8 mouse cellular contexts compared by ENCODE assay signal in genomic region chr9:69455391-69455790, GRCm38 (mm10). TPM values are rescaled to one million over a fixed set of nuclear protein-coding genes. Genes with fewer than 3 reads are reported as not detected.
DNase-seq lines count a peak whose midpoint lies in the region; ATAC-seq and TF ChIP-seq lines count a peak whose summit lies in the region.

No protein-coding gene starts in this region.

- no peak for TF ChIP-seq CTCF in midbrain, postnatal 0 days (IDR thresholded peaks at IDR 0.05)

- no peaks in the 10 kb centered on the region for H3K9me3 ChIP-seq in midbrain, postnatal 0 days (ENCODE audit: low read length)
- no peaks in the 10 kb centered on the region for H3K9me3 ChIP-seq in midbrain, embryonic 11.5 days (ENCODE audit: control insufficient read depth, low read length)
- no peaks in the 10 kb centered on the region for H3K9me3 ChIP-seq in embryonic facial prominence, embryonic 12.5 days
- no peaks in the 10 kb centered on the region for H3K9me3 ChIP-seq in kidney, embryonic 15.5 days (replicated peaks)

- no peak overlapping the region for H3K4me3 ChIP-seq in midbrain, postnatal 0 days (ENCODE audit: low read depth, low read length)
- H3K4me3 ChIP-seq in midbrain, embryonic 11.5 days (ENCODE audit: low read depth, low read length) = no peak overlapping the region
- H3K4me3 ChIP-seq in embryonic facial prominence, embryonic 12.5 days = peak overlapping the region; percentile 65
- H3K4me3 ChIP-seq in kidney, embryonic 15.5 days (replicated peaks) = peak overlapping the region; percentile 67
- peak overlapping the region; percentile 74 for H3K4me3 ChIP-seq in macrophage (ENCODE audit: inconsistent target)

- peak overlapping the region; percentile 7; the same call in 1 of the 2 replicates for H3K4me2 ChIP-seq in midbrain, postnatal 0 days (ENCODE audit: low read depth, low read length, poor library complexity, severe bottlenecking)
- no peak overlapping the region for H3K4me2 ChIP-seq in midbrain, embryonic 11.5 days
- H3K4me2 ChIP-seq in embryonic facial prominence, embryonic 12.5 days (replicated peaks) = peak overlapping the region; percentile 77
- peak overlapping the region; percentile 77 for H3K4me2 ChIP-seq in kidney, embryonic 15.5 days

- H3K79me2 ChIP-seq in macrophage (ENCODE audit: inconsistent target) = peaks cover 65% of the 10 kb centered on the region

- 69% methylated on average over 4 of the region's 4 CpGs for WGBS in midbrain, postnatal 0 days
- 79% methylated on average over 4 of the region's 4 CpGs for WGBS in midbrain, embryonic 11.5 days
- WGBS in embryonic facial prominence, embryonic 12.5 days = 63% methylated on average over 4 of the region's 4 CpGs
- WGBS in kidney, embryonic 15.5 days = 36% methylated on average over 4 of the region's 4 CpGs
- WGBS in macrophage (ENCODE audit: missing documents) = 34% methylated on average over 4 of the region's 4 CpGs

- peaks cover 14% of the 10 kb centered on the region for H3K27me3 ChIP-seq in midbrain, postnatal 0 days (ENCODE audit: insufficient read depth, low read length)
- peaks cover 17% of the 10 kb centered on the region for H3K27me3 ChIP-seq in midbrain, embryonic 11.5 days (ENCODE audit: control insufficient read depth, insufficient read depth, low read length)
- no peaks in the 10 kb centered on the region for H3K27me3 ChIP-seq in embryonic facial prominence, embryonic 12.5 days
- no peaks in the 10 kb centered on the region for H3K27me3 ChIP-seq in kidney, embryonic 15.5 days

- no peak overlapping the region for H3K27ac ChIP-seq in midbrain, postnatal 0 days (ENCODE audit: low read depth, low read length)
- no peak overlapping the region for H3K27ac ChIP-seq in midbrain, embryonic 11.5 days (ENCODE audit: low read depth, low read length)
- H3K27ac ChIP-seq in embryonic facial prominence, embryonic 12.5 days = peak overlapping the region; percentile 86
- peak overlapping the region; percentile 95 for H3K27ac ChIP-seq in kidney, embryonic 15.5 days
- peak overlapping the region; percentile 88 for H3K27ac ChIP-seq in macrophage

- H3K36me3 ChIP-seq in midbrain, postnatal 0 days (ENCODE audit: insufficient read depth, low read length) = no peaks in the 10 kb centered on the region
- H3K36me3 ChIP-seq in midbrain, embryonic 11.5 days (ENCODE audit: control insufficient read depth, insufficient read depth, low read length) = no peaks in the 10 kb centered on the region
- 0 out of 2 replicates have a peak, but pooled peaks cover 3% of the 10 kb centered on the region for H3K36me3 ChIP-seq in embryonic facial prominence, embryonic 12.5 days
- 0 out of 2 replicates have a peak, but pooled peaks cover 5% of the 10 kb centered on the region for H3K36me3 ChIP-seq in kidney, embryonic 15.5 days
- peaks cover 2% of the 10 kb centered on the region; the same call in 1 of the 2 replicates for H3K36me3 ChIP-seq in macrophage (ENCODE audit: inconsistent target)

- H3K4me1 ChIP-seq in midbrain, postnatal 0 days (ENCODE audit: insufficient read depth, low read length) = peaks cover 9% of the 10 kb centered on the region; the same call in 1 of the 2 replicates
- H3K4me1 ChIP-seq in midbrain, embryonic 11.5 days (ENCODE audit: control insufficient read depth, insufficient read depth, low read length) = peaks cover 13% of the 10 kb centered on the region
- H3K4me1 ChIP-seq in embryonic facial prominence, embryonic 12.5 days = peaks cover 69% of the 10 kb centered on the region
- peaks cover 73% of the 10 kb centered on the region for H3K4me1 ChIP-seq in kidney, embryonic 15.5 days

- H3K9ac ChIP-seq in midbrain, postnatal 0 days (replicated peaks; ENCODE audit: low read length, poor library complexity, severe bottlenecking) = no peak overlapping the region
- H3K9ac ChIP-seq in midbrain, embryonic 11.5 days (ENCODE audit: low read length) = no peak overlapping the region
- no peak overlapping the region for H3K9ac ChIP-seq in embryonic facial prominence, embryonic 12.5 days
- H3K9ac ChIP-seq in kidney, embryonic 15.5 days = no peak overlapping the region

- no peak for DNase-seq in midbrain, postnatal 0 days (ENCODE audit: low spot score)
- no peak for DNase-seq in midbrain, embryonic 11.5 days (ENCODE audit: low spot score, missing footprints)
- DNase-seq in right cerebral cortex, adult 18-20 months = no peak
- DNase-seq in layer of hippocampus, adult 18-20 months (ENCODE audit: low spot score in 2 of 2) = no peak

- ATAC-seq in midbrain, postnatal 0 days (ENCODE audit: low FRiP score) = no peak
- ATAC-seq in midbrain, embryonic 11.5 days (ENCODE audit: low FRiP score) = no peak
- ATAC-seq in embryonic facial prominence, embryonic 12.5 days (ENCODE audit: insufficient number of reproducible peaks, insufficient read depth, low FRiP score, low TSS enrichment) = no peak
- no peak for ATAC-seq in kidney, embryonic 15.5 days (replicated peaks; ENCODE audit: low FRiP score)
- ATAC-seq in erythroid progenitor cell, adult 5-6 weeks (replicated peaks; ENCODE audit: low FRiP score, poor library complexity, severe bottlenecking) = no peak

RNA-seq across cellular contexts. Expression of gene Anxa2, which starts 2.0 kb away (rescaled TPM):
- 68.4 and 73.2 TPM in 2 replicates for total RNA-seq in midbrain, postnatal 0 days (2014; rRNA removed)
- polyA plus RNA-seq in midbrain, postnatal 0 days (2015; fragmentation: Nextera tagmentation; extraction: Ambion mirVana) = 69.2 and 79.1 TPM in 2 replicates
- 176 and 180 TPM in 2 replicates for polyA plus RNA-seq in midbrain, embryonic 11.5 days (2014; fragmentation: Nextera tagmentation; extraction: Ambion mirVana)
- 636 and 644 TPM in 2 replicates for polyA plus RNA-seq in embryonic facial prominence, embryonic 12.5 days (2016; fragmentation: Nextera tagmentation; extraction: Ambion mirVana)
- 567 and 614 TPM in 2 replicates for polyA plus RNA-seq in kidney, embryonic 15.5 days (2015; fragmentation: Nextera tagmentation; extraction: Ambion mirVana)
- total RNA-seq in macrophage (2018; cell fraction: chromatin; rRNA removed) = 100 to 1,000 TPM in 17 of 26 experiments, 10 to 100 TPM in 9; 47.0 to 591 (median 124) TPM
- 100 to 1,000 TPM; 316 to 618 (median 423) TPM for total RNA-seq in macrophage (2018; cell fraction: cytosol; rRNA removed)
- total RNA-seq in macrophage (2018; cell fraction: nucleus; rRNA removed) = 100 to 1,000 TPM in 21 of 26 experiments, 10 to 100 TPM in 5; 78.5 to 393 (median 125) TPM
- polyA plus RNA-seq in macrophage (2018) = 379 to 759 TPM (median 732 TPM) in 3 replicates
- 40.7 and 70.3 TPM in 2 replicates for total RNA-seq in erythroid progenitor cell, adult 5-6 weeks (2015; ENCODE audit: low replicate concordance)
- total RNA-seq in erythroid progenitor cell, adult 5-6 weeks (2017; ENCODE audit: low replicate concordance) = 17.9 and 34.8 TPM in 2 replicates
- total RNA-seq in layer of hippocampus, adult 18-20 months (2021) = 1 to 10 TPM; 8.7 to 9.2 TPM

RNA-seq across cellular contexts. Expression of gene Ice2, which starts 57.7 kb away (rescaled TPM):
- 7.3 and 8.9 TPM in 2 replicates for total RNA-seq in midbrain, postnatal 0 days (2014; rRNA removed)
- polyA plus RNA-seq in midbrain, postnatal 0 days (2015; fragmentation: Nextera tagmentation; extraction: Ambion mirVana) = 4.9 and 5.0 TPM in 2 replicates
- 20.9 and 23.8 TPM in 2 replicates for polyA plus RNA-seq in midbrain, embryonic 11.5 days (2014; fragmentation: Nextera tagmentation; extraction: Ambion mirVana)
- 24.2 and 27.2 TPM in 2 replicates for polyA plus RNA-seq in embryonic facial prominence, embryonic 12.5 days (2016; fragmentation: Nextera tagmentation; extraction: Ambion mirVana)
- 21.3 and 23.4 TPM in 2 replicates for polyA plus RNA-seq in kidney, embryonic 15.5 days (2015; fragmentation: Nextera tagmentation; extraction: Ambion mirVana)
- total RNA-seq in macrophage (2018; cell fraction: chromatin; rRNA removed) = 10 to 100 TPM in 25 of 26 experiments, 1 to 10 TPM in 1; 8.4 to 55.0 (median 30.2) TPM
- 1 to 10 TPM; 1.8 to 7.4 (median 4.9) TPM for total RNA-seq in macrophage (2018; cell fraction: cytosol; rRNA removed)
- total RNA-seq in macrophage (2018; cell fraction: nucleus; rRNA removed) = 10 to 100 TPM in 23 of 26 experiments, 1 to 10 TPM in 3; 9.3 to 53.3 (median 18.7) TPM
- polyA plus RNA-seq in macrophage (2018) = 5.1 to 7.0 TPM (median 5.6 TPM) in 3 replicates
- 4.2 and 15.5 TPM in 2 replicates for total RNA-seq in erythroid progenitor cell, adult 5-6 weeks (2015; ENCODE audit: low replicate concordance)
- 1.9 and 3.1 TPM in 2 replicates for total RNA-seq in erythroid progenitor cell, adult 5-6 weeks (2017; ENCODE audit: low replicate concordance)
- total RNA-seq in layer of hippocampus, adult 18-20 months (2021) = 10 to 100 TPM; 10.8 to 11.4 TPM

Comparison
In these comparisons a context has a peak if more than half of its experiments do, and no peak if none do; other contexts are left out.
1. H3K27ac ChIP-seq: peak in embryonic facial prominence, embryonic 12.5 days (single experiment), kidney, embryonic 15.5 days (single experiment) and macrophage (single experiment); none in midbrain, postnatal 0 days (single experiment) and midbrain, embryonic 11.5 days (single experiment).
2. H3K4me3 ChIP-seq: peak in embryonic facial prominence, embryonic 12.5 days (single experiment), kidney, embryonic 15.5 days (single experiment) and macrophage (single experiment); none in midbrain, postnatal 0 days (single experiment) and midbrain, embryonic 11.5 days (single experiment).